Mouse (Mus musculus) hindbrain, embryonic 12.5 days (tissue): ENCODE measurements around the gene Tmem181a. TPM values are rescaled to one million over a fixed set of nuclear protein-coding genes. Genes with fewer than 3 reads are reported as not detected.

Experiments used
- polyA plus RNA-seq: library from polyadenylated mRNA; unstranded; fragments of >200 nt; fragmentation: Nextera tagmentation; extraction: Ambion mirVana; gene quantifications from 2 replicates; pipeline ENCODE4 v1.2.1, GENCODE M21; 2016

Gene Tmem181a
- polyA plus RNA-seq, 1 experiment from 2014 or later, result 37.5 TPM

Other genes with a start within 250 kb of the Tmem181a start
- 10.8 and 12.8 TPM in 2 replicates for gene Serac1, start 177.1 kb upstream of the Tmem181a start, polyA plus RNA-seq
- gene Gtf2h5, start 177.1 kb upstream of the Tmem181a start, polyA plus RNA-seq, result 155 and 160 TPM in 2 replicates
- gene Tulp4, start 150.4 kb upstream of the Tmem181a start, polyA plus RNA-seq, result 132 and 142 TPM in 2 replicates
- 35.5 and 39.7 TPM in 2 replicates for gene Dynlt1a, start 60.6 kb downstream of the Tmem181a start, polyA plus RNA-seq
- 850 and 876 TPM in 2 replicates for gene Dynlt1b, start 173.3 kb downstream of the Tmem181a start, polyA plus RNA-seq